Mouse (Mus musculus): Measurements from ENCODE around the gene Slc44a5. TPM values are rescaled to one million over a fixed set of nuclear protein-coding genes. Genes with fewer than 3 reads are reported as not detected.
A peak's percentile ranks its signal among the peaks of the same experiment; 100 is the strongest.

Gene Slc44a5
- polyA plus RNA-seq, 1 experiment from 2014 or later = 0.81 TPM

GRCm38 (mm10) chr3:154111221-154111620 is 138.0 kb downstream of the Slc44a5 start:
- H3K4me3 ChIP-seq (ENCODE audit: low read length) = no peak overlapping the region
- no peaks in the 10 kb centered on the region for H3K36me3 ChIP-seq (ENCODE audit: control insufficient read depth, insufficient read depth, low read length)
- no peak overlapping the region for H3K9ac ChIP-seq (ENCODE audit: low read depth, low read length)
- no peaks in the 10 kb centered on the region for H3K9me3 ChIP-seq (ENCODE audit: control insufficient read depth, low read length)
- ATAC-seq (ENCODE audit: low FRiP score, low TSS enrichment) = no peak
- H3K27ac ChIP-seq (ENCODE audit: low read depth, low read length) = no peak overlapping the region
- no peak overlapping the region for H3K4me2 ChIP-seq (replicated peaks; ENCODE audit: low read depth, low read length)
- no peaks in the 10 kb centered on the region for H3K27me3 ChIP-seq (ENCODE audit: control insufficient read depth, insufficient read depth, low read length)
- WGBS = 66% methylated on average over 5 of the region's 5 CpGs
- H3K4me1 ChIP-seq (ENCODE audit: control insufficient read depth, insufficient read depth, low read length) = no peaks in the 10 kb centered on the region

- H3K4me1 ChIP-seq (ENCODE audit: control insufficient read depth, insufficient read depth, low read length) = no peaks in the 10 kb centered on the region
- no peaks in the 10 kb centered on the region for H3K36me3 ChIP-seq (ENCODE audit: control insufficient read depth, insufficient read depth, low read length)
- no peak overlapping the region for H3K9ac ChIP-seq (ENCODE audit: low read depth, low read length)
- no peak for ATAC-seq (ENCODE audit: low FRiP score, low TSS enrichment)
- whole genome bisulfite sequencing = 71% methylated on average over 9 of the region's 9 CpGs
- no peaks in the 10 kb centered on the region for H3K27me3 ChIP-seq (ENCODE audit: control insufficient read depth, insufficient read depth, low read length)
- H3K27ac ChIP-seq (ENCODE audit: low read depth, low read length) = no peak overlapping the region
- no peak overlapping the region for H3K4me2 ChIP-seq (replicated peaks; ENCODE audit: low read depth, low read length)
- H3K4me3 ChIP-seq (ENCODE audit: low read length) = no peak overlapping the region
- H3K9me3 ChIP-seq (ENCODE audit: control insufficient read depth, low read length) = no peaks in the 10 kb centered on the region
These were observed 141.8 kb downstream of the Slc44a5 start for GRCm38 (mm10) chr3:154114991-154115390.

GRCm38 (mm10) chr3:154115478-154115877 is 142.2 kb downstream of the Slc44a5 start:
- 94% methylated on average over 4 of the region's 4 CpGs for WGBS

GRCm38 (mm10) chr3:154116000-154116399 is 142.8 kb downstream of the Slc44a5 start:
- ATAC-seq (ENCODE audit: low FRiP score, low TSS enrichment) = no peak
- Histone ChIP-seq H3K4me2 (replicated peaks; ENCODE audit: low read depth, low read length) (no peak overlapping the region), H3K36me3 (ENCODE audit: control insufficient read depth, insufficient read depth, low read length) (no peaks in the 10 kb centered on the region), H3K9me3 (ENCODE audit: control insufficient read depth, low read length) (no peaks in the 10 kb centered on the region), H3K4me3 (ENCODE audit: low read length) (no peak overlapping the region), H3K9ac (ENCODE audit: low read depth, low read length) (no peak overlapping the region), H3K27ac (ENCODE audit: low read depth, low read length) (no peak overlapping the region), H3K27me3 (ENCODE audit: control insufficient read depth, insufficient read depth, low read length) (no peaks in the 10 kb centered on the region), H3K4me1 (ENCODE audit: control insufficient read depth, insufficient read depth, low read length) (no peaks in the 10 kb centered on the region)
- 88% methylated on average over 5 of the region's 5 CpGs for WGBS

More at GRCm38 (mm10) chr3:154115478-154115877, 142.2 kb downstream of the Slc44a5 start:
- H3K27ac ChIP-seq (ENCODE audit: low read depth, low read length) = no peak overlapping the region
- no peaks in the 10 kb centered on the region for H3K4me1 ChIP-seq (ENCODE audit: control insufficient read depth, insufficient read depth, low read length)
- H3K27me3 ChIP-seq (ENCODE audit: control insufficient read depth, insufficient read depth, low read length) = no peaks in the 10 kb centered on the region
- H3K4me2 ChIP-seq (replicated peaks; ENCODE audit: low read depth, low read length) = no peak overlapping the region
- no peak overlapping the region for H3K9ac ChIP-seq (ENCODE audit: low read depth, low read length)
- no peak for ATAC-seq (ENCODE audit: low FRiP score, low TSS enrichment)
- no peaks in the 10 kb centered on the region for H3K9me3 ChIP-seq (ENCODE audit: control insufficient read depth, low read length)
- no peaks in the 10 kb centered on the region for H3K36me3 ChIP-seq (ENCODE audit: control insufficient read depth, insufficient read depth, low read length)
- H3K4me3 ChIP-seq (ENCODE audit: low read length) = no peak overlapping the region

GRCm38 (mm10) chr3:154118992-154119603 is 145.9 kb downstream of the Slc44a5 start:
- Histone ChIP-seq H3K4me2 (replicated peaks; ENCODE audit: low read depth, low read length) (no peak overlapping the region), H3K4me1 (ENCODE audit: control insufficient read depth, insufficient read depth, low read length) (no peaks in the 10 kb centered on the region), H3K4me3 (ENCODE audit: low read length) (no peak overlapping the region), H3K27ac (ENCODE audit: low read depth, low read length) (no peak overlapping the region), H3K9ac (ENCODE audit: low read depth, low read length) (no peak overlapping the region), H3K36me3 (ENCODE audit: control insufficient read depth, insufficient read depth, low read length) (no peaks in the 10 kb centered on the region), H3K27me3 (ENCODE audit: control insufficient read depth, insufficient read depth, low read length) (no peaks in the 10 kb centered on the region), H3K9me3 (ENCODE audit: control insufficient read depth, low read length) (no peaks in the 10 kb centered on the region)
- WGBS = 82% methylated on average over 6 of the region's 6 CpGs
- no peak for ATAC-seq (ENCODE audit: low FRiP score, low TSS enrichment)

GRCm38 (mm10) chr3:154122531-154122930 is 149.3 kb downstream of the Slc44a5 start:
- Histone ChIP-seq H3K27me3 (ENCODE audit: control insufficient read depth, insufficient read depth, low read length) (no peaks in the 10 kb centered on the region), H3K4me2 (replicated peaks; ENCODE audit: low read depth, low read length) (no peak overlapping the region), H3K27ac (ENCODE audit: low read depth, low read length) (no peak overlapping the region), H3K9ac (ENCODE audit: low read depth, low read length) (no peak overlapping the region), H3K4me1 (ENCODE audit: control insufficient read depth, insufficient read depth, low read length) (peaks cover 15% of the 10 kb centered on the region), H3K4me3 (ENCODE audit: low read length) (no peak overlapping the region), H3K36me3 (ENCODE audit: control insufficient read depth, insufficient read depth, low read length) (no peaks in the 10 kb centered on the region), H3K9me3 (ENCODE audit: control insufficient read depth, low read length) (no peaks in the 10 kb centered on the region)
- no peak for ATAC-seq (ENCODE audit: low FRiP score, low TSS enrichment)
- 93% methylated on average over 3 of the region's 3 CpGs for WGBS

GRCm38 (mm10) chr3:154124890-154125575 is 151.8 kb downstream of the Slc44a5 start:
- H3K27me3 ChIP-seq (ENCODE audit: control insufficient read depth, insufficient read depth, low read length) = no peaks in the 10 kb centered on the region
- H3K27ac ChIP-seq (ENCODE audit: low read depth, low read length) = no peak overlapping the region
- no peak overlapping the region for H3K9ac ChIP-seq (ENCODE audit: low read depth, low read length)
- peaks cover 15% of the 10 kb centered on the region for H3K4me1 ChIP-seq (ENCODE audit: control insufficient read depth, insufficient read depth, low read length)
- H3K9me3 ChIP-seq (ENCODE audit: control insufficient read depth, low read length) = no peaks in the 10 kb centered on the region
- H3K4me3 ChIP-seq (ENCODE audit: low read length) = no peak overlapping the region
- 36% methylated on average over 15 of the region's 15 CpGs for WGBS
- H3K36me3 ChIP-seq (ENCODE audit: control insufficient read depth, insufficient read depth, low read length) = no peaks in the 10 kb centered on the region
- peak; percentile 96 for ATAC-seq (ENCODE audit: low FRiP score, low TSS enrichment)
- H3K4me2 ChIP-seq (replicated peaks; ENCODE audit: low read depth, low read length) = no peak overlapping the region

GRCm38 (mm10) chr3:154125768-154126376 is 152.6 kb downstream of the Slc44a5 start:
- no peak overlapping the region for H3K4me3 ChIP-seq (ENCODE audit: low read length)
- no peaks in the 10 kb centered on the region for H3K9me3 ChIP-seq (ENCODE audit: control insufficient read depth, low read length)
- H3K4me2 ChIP-seq (replicated peaks; ENCODE audit: low read depth, low read length) = no peak overlapping the region
- WGBS = 50% methylated on average over 7 of the region's 7 CpGs
- peak; percentile 51; the same call in 1 of the 2 replicates for ATAC-seq (ENCODE audit: low FRiP score, low TSS enrichment)
- no peaks in the 10 kb centered on the region for H3K36me3 ChIP-seq (ENCODE audit: control insufficient read depth, insufficient read depth, low read length)
- no peaks in the 10 kb centered on the region for H3K27me3 ChIP-seq (ENCODE audit: control insufficient read depth, insufficient read depth, low read length)
- no peak overlapping the region for H3K9ac ChIP-seq (ENCODE audit: low read depth, low read length)
- no peak overlapping the region for H3K27ac ChIP-seq (ENCODE audit: low read depth, low read length)
- peaks cover 15% of the 10 kb centered on the region for H3K4me1 ChIP-seq (ENCODE audit: control insufficient read depth, insufficient read depth, low read length)

GRCm38 (mm10) chr3:154127246-154127645 is 154.0 kb downstream of the Slc44a5 start:
- no peak overlapping the region for H3K9ac ChIP-seq (ENCODE audit: low read depth, low read length)
- H3K9me3 ChIP-seq (ENCODE audit: control insufficient read depth, low read length) = no peaks in the 10 kb centered on the region
- WGBS = 84% methylated on average over 3 of the region's 3 CpGs
- no peaks in the 10 kb centered on the region for H3K27me3 ChIP-seq (ENCODE audit: control insufficient read depth, insufficient read depth, low read length)
- H3K4me3 ChIP-seq (ENCODE audit: low read length) = no peak overlapping the region
- no peaks in the 10 kb centered on the region for H3K36me3 ChIP-seq (ENCODE audit: control insufficient read depth, insufficient read depth, low read length)
- H3K27ac ChIP-seq (ENCODE audit: low read depth, low read length) = no peak overlapping the region
- peaks cover 15% of the 10 kb centered on the region for H3K4me1 ChIP-seq (ENCODE audit: control insufficient read depth, insufficient read depth, low read length)
- no peak overlapping the region for H3K4me2 ChIP-seq (replicated peaks; ENCODE audit: low read depth, low read length)
- no peak for ATAC-seq (ENCODE audit: low FRiP score, low TSS enrichment)

All from kidney, embryonic 14.5 days (tissue).